Mouse (Mus musculus) stomach, embryonic 16.5 days (tissue): Measurements from ENCODE around the gene Atp6v1f. TPM values are rescaled to one million over a fixed set of nuclear protein-coding genes. Genes with fewer than 3 reads are reported as not detected.

Experiments used
- ATAC-seq: fragments of 200-750 bp; cut with Nextera tagmentation; 2 replicates; pipeline ENCODE4 v1.8.0; 2017; ENCODE audit warnings: moderate number of reproducible peaks, moderate TSS enrichment; ENCODE audit not compliant: insufficient read depth, low FRiP score
- H3K27ac ChIP-seq: fragments of 300-500 bp; sonication (generic); 2 replicates; pipeline ENCODE4 v1.5.1; 2014; ENCODE audit warnings: low read length
- H3K27me3 ChIP-seq: fragments of 300-500 bp; sonication (generic); 2 replicates; pipeline ENCODE4 v1.6.1; 2014; ENCODE audit warnings: low read length, control low read depth, mixed read lengths; ENCODE audit not compliant: control insufficient read depth, insufficient read depth
- H3K36me3 ChIP-seq: fragments of 300-500 bp; sonication (generic); 2 replicates; pipeline ENCODE4 v1.6.1; 2014; ENCODE audit warnings: low read length; ENCODE audit not compliant: control insufficient read depth, insufficient read depth
- H3K4me1 ChIP-seq: fragments of 300-500 bp; sonication (generic); 2 replicates; pipeline ENCODE4 v1.6.1; 2014; ENCODE audit warnings: low read length, control low read depth, mixed read lengths; ENCODE audit not compliant: control insufficient read depth, insufficient read depth
- H3K4me2 ChIP-seq: fragments of 300-500 bp; sonication (generic); 2 replicates; pipeline ENCODE4 v1.6.1; 2014; ENCODE audit warnings: low read depth, low read length, mixed read lengths
- H3K4me3 ChIP-seq: fragments of 300-500 bp; sonication (generic); replicated peaks from 2 replicates; pipeline ENCODE4 v1.5.1; 2014; ENCODE audit warnings: mild to moderate bottlenecking, low read length
- H3K9ac ChIP-seq: fragments of 300-500 bp; sonication (generic); 2 replicates; pipeline ENCODE4 v1.6.1; 2014; ENCODE audit warnings: low read length
- H3K9me3 ChIP-seq: fragments of 300-500 bp; sonication (generic); replicated peaks from 2 replicates; pipeline ENCODE4 v1.6.1; 2016; ENCODE audit warnings: low read length, control low read depth; ENCODE audit not compliant: control insufficient read depth
- WGBS: fragments of 180-500 bp; shearing (Covaris S2); extraction: QIAGEN DNeasy Blood & Tissue Kit; methylation state at CpG from one replicate; pipeline ENCODE4 v1.1.7; 2014; 5-methylcytosine and 5-hydroxymethylcytosine counted together
- polyA plus RNA-seq: library from polyadenylated mRNA; unstranded; fragments of >200 nt; fragmentation: Nextera tagmentation; extraction: Ambion mirVana; gene quantifications from 2 replicates; pipeline ENCODE4 v1.2.1, GENCODE M21; 2015

Gene Atp6v1f
- polyA plus RNA-seq, 1 experiment from 2014 or later, result 239 TPM

DNA sequence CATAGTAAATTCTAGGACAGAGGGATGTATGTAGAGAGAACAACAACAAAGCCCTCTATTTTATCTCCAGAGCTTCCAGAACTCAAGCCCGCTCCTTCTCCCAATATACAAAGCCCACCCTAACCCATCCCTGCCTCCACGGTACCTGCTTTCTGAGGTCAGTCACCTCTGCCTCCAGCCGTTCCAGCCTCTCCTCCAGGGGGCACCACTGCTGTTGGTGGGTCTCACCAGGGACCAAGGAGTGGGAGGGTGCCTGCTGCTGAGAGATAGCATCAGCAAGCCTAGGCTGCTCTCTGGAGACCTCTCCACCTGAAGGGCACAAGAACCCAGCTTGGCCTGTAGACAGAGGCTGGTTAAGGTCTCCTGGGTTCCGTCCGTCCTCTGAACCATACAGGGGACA is 38.0 kb downstream of the Atp6v1f start:
- Histone ChIP-seq H3K27ac (no peak overlapping the region), H3K4me1 (peaks cover 17% of the 10 kb centered on the region), H3K36me3 (no peaks in the 10 kb centered on the region), H3K27me3 (no peaks in the 10 kb centered on the region), H3K4me2 (no peak overlapping the region), H3K9me3 (no peaks in the 10 kb centered on the region), H3K4me3 (no peak overlapping the region), H3K9ac (no peak overlapping the region)
- 90% methylated on average over 5 of the region's 5 CpGs for WGBS
- no peak for ATAC-seq

DNA sequence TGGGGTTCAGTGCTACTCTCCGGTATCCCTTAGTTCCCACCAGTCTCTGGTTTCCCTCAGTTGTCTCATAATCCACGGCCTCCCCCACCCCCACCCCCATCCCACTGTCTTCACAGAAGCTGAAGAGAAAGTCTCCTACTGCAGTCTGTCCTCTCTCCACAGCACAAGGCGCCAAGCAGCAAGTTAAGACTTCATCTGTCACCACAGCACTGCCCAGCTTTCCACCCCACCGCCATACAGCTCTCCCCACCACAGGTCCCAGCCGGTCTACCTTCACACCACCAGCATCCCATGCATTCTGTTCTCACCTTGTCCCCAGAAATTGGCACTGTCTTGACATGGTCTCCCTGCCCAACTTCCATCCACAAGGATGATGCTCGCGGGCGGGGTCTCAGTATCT is 39.3 kb downstream of the Atp6v1f start:
- Histone ChIP-seq H3K9me3 (no peaks in the 10 kb centered on the region), H3K36me3 (no peaks in the 10 kb centered on the region), H3K27ac (no peak overlapping the region), H3K27me3 (no peaks in the 10 kb centered on the region), H3K4me2 (peak overlapping the region; percentile 70), H3K4me1 (peaks cover 17% of the 10 kb centered on the region), H3K4me3 (peak overlapping the region; percentile 66), H3K9ac (peak overlapping the region; percentile 74)
- 24% methylated on average over 8 of the region's 8 CpGs for WGBS
- peak; percentile 7; the same call in 1 of the 2 replicates for ATAC-seq

DNA sequence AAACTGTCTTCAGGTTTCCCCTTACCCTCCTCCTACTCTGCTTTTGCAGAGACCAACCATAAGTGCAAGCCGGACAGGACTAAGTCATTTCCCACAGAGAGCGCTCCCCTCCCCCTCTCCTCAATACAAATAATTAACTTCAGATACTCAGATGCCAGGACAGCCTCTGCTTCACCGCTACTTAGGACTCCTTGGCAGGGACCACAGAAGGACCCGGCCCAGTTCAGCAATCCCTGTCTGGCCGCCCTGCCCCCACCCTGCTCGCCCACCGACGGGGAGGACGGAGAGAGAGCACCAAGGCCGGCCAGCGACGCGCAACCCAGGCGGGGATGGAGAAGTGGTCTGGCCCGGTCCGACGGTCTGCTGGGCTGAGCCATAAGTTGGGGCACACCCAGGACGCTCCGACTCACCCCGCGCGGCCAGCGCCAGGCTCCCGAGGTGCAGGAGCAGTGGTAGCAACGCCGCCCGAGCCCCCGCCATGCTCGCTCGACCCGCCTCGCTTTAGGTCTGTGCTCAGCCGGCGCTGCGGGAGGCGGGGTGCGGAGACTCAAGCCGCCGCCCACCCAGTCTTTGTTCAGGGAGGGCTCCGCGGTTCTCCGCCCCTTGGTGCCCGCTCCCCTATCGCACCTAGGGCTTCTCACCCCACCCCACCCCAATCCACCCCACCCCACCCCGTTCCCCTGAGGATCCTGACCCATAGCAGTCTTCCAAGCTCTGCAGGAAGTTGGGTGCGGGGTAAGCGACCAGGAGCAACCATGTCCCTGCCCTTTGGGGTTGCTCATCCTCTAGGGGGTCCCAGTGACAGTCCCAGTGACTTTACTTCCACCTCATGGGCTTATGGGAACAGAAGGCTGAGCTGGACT is 40.2 kb downstream of the Atp6v1f start, which contains the start of gene Kcp:
Kcp (minus strand) TSS at position 506 of the 863 bp plus-strand sequence.
- H3K9ac ChIP-seq, result peak within 1 kb of the TSS; percentile 74
- peak within 1 kb of the TSS; percentile 66 for H3K4me3 ChIP-seq
- ATAC-seq, result peak; percentile 61
- H3K27me3 ChIP-seq, result no peaks in the 10 kb centered on the region
- no peaks in the 10 kb centered on the region for H3K9me3 ChIP-seq
- H3K4me1 ChIP-seq, result peaks cover 18% of the 10 kb centered on the region
- 0 out of 2 replicates have a peak within 1 kb of the TSS, but pooled peaks have one; percentile 37 for H3K27ac ChIP-seq
- no peaks in the 10 kb centered on the region for H3K36me3 ChIP-seq
- peak within 1 kb of the TSS; percentile 70 for H3K4me2 ChIP-seq
- under 1% methylated on average over 46 of the region's 47 CpGs for WGBS

DNA sequence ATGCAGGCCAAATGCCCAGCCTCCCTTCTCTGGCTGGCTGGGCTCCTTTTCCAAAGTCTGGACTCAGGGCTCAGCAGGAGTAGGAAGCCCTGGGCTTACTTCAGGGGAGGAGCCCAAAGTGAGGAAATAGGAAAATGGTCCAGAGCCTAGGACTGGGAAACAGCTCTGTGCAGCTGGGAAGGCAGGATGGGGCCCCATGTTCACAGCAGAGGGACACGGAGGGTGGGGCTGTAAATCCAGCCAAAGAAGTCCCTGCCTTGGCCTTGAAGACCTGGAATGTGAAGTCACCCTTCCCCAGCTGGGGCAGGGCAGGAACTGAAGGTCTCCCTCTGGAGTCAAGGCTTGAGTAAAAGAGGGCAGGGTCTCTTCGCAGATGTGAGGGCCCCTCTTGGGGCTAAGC is 41.6 kb downstream of the Atp6v1f start:
- Histone ChIP-seq H3K4me1 (peaks cover 27% of the 10 kb centered on the region), H3K9me3 (no peaks in the 10 kb centered on the region), H3K4me2 (no peak overlapping the region), H3K9ac (peak overlapping the region; percentile 10; the same call in 1 of the 2 replicates), H3K36me3 (no peaks in the 10 kb centered on the region), H3K4me3 (no peak overlapping the region), H3K27ac (peak overlapping the region; percentile 37), H3K27me3 (no peaks in the 10 kb centered on the region)
- ATAC-seq, result no peak
- WGBS, result 19% methylated on average over 2 of the region's 2 CpGs

DNA sequence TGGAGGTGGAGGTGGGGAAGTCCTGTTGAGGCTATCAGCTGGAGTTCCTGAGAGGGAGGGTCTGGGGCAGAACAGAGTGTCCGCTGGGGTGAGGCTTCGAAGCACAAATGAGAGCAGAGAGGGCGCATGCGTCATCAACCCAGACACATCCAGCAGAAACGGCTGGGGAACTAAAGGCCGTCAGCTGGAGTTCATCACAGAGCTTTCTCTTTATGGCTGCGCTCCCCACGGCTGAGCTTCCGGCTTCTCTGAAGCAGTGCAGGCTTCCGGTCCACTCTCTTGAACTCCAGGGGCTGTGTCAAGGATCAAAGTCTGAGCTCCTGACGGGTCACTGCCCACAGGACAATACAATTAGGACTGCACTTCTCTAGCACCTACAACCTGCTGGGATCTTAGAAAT is 45.8 kb downstream of the Atp6v1f start:
- ATAC-seq, result peak; percentile 85
- Histone ChIP-seq H3K27ac (peak overlapping the region; percentile 46; the same call in 1 of the 2 replicates), H3K4me2 (peak overlapping the region; percentile 48), H3K9me3 (no peaks in the 10 kb centered on the region), H3K36me3 (no peaks in the 10 kb centered on the region), H3K4me3 (peak overlapping the region; percentile 27), H3K9ac (peak overlapping the region; percentile 60), H3K4me1 (peaks cover 15% of the 10 kb centered on the region), H3K27me3 (no peaks in the 10 kb centered on the region)
- 1% methylated on average over 11 of the region's 11 CpGs for WGBS

DNA sequence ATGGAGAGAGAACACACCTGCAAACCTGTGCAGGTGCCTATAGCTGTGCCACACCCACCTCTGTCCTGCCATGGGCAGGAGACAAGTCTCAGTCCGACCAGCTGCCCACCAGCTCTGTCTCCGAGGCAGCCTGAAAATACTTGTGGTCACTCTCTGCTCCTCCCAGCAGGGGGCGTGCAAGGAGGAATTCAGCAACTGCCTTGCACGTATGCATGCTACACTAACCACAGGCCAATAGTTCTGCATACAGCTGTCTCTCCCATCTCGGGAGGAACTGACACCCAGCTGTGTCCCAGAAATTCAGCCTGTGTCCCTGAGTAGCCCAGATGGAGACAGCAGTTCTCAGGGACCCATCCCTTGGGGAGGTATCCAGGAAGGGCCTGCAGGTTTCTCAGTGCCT is 49.6 kb downstream of the Atp6v1f start:
- no peak overlapping the region for H3K27ac ChIP-seq
- H3K4me1 ChIP-seq, result peaks cover 10% of the 10 kb centered on the region; the same call in 1 of the 2 replicates
- H3K27me3 ChIP-seq, result no peaks in the 10 kb centered on the region
- no peaks in the 10 kb centered on the region for H3K36me3 ChIP-seq
- H3K9ac ChIP-seq, result no peak overlapping the region
- 5% methylated on average over 5 of the region's 5 CpGs for WGBS
- H3K9me3 ChIP-seq, result no peaks in the 10 kb centered on the region
- no peak overlapping the region for H3K4me2 ChIP-seq
- no peak overlapping the region for H3K4me3 ChIP-seq
- ATAC-seq, result no peak

Other genes with a start within 250 kb of the Atp6v1f start
- 32.6 and 34.2 TPM in 2 replicates for gene Hilpda, start 195.2 kb upstream of the Atp6v1f start, polyA plus RNA-seq
- 0.28 and 0.31 TPM in 2 replicates for gene Fam71f2, start 188.1 kb upstream of the Atp6v1f start, polyA plus RNA-seq
- not detected in 2 replicates for gene Fam71f1, start 148.6 kb upstream of the Atp6v1f start, polyA plus RNA-seq
- gene Calu, start 119.6 kb upstream of the Atp6v1f start, polyA plus RNA-seq, result 391 and 420 TPM in 2 replicates
- gene Opn1sw, start 79.2 kb upstream of the Atp6v1f start, polyA plus RNA-seq, result 0.86 and 1.1 TPM in 2 replicates
- 14.4 and 15.4 TPM in 2 replicates for gene Ccdc136, start 71.4 kb upstream of the Atp6v1f start, polyA plus RNA-seq
- 15.8 and 21.8 TPM in 2 replicates for gene Flnc, start 34.5 kb upstream of the Atp6v1f start, polyA plus RNA-seq
- gene Atp6v1fnb, start 3.7 kb downstream of the Atp6v1f start, polyA plus RNA-seq, result not detected in 2 replicates
- gene Kcp, start 40.2 kb downstream of the Atp6v1f start, polyA plus RNA-seq, result 16.9 TPM in 2 replicates
- 14.0 and 14.2 TPM in 2 replicates for gene Irf5, start 58.9 kb downstream of the Atp6v1f start, polyA plus RNA-seq
- gene Tnpo3, start 142.2 kb downstream of the Atp6v1f start, polyA plus RNA-seq, result 75.1 and 84.9 TPM in 2 replicates
- gene Tspan33, start 226.5 kb downstream of the Atp6v1f start, polyA plus RNA-seq, result 4.0 and 5.2 TPM in 2 replicates